Mouse (Mus musculus): ENCODE results near the gene Hnrnpc.
"Not testable (repeated sequence)": the region's sequence is repeated elsewhere in the genome, so short reads cannot be mapped to it uniquely, and the experiment has no call there.

Gene Hnrnpc

GRCm38 (mm10) chr14:52104677-52105285 is 953 bp upstream of the Hnrnpc start:
- CTCF ChIA-PET = interaction anchor here (0.7 kb wide), 1 partner anchor 13 kb away, joined by 7 read pairs; no protein-coding TSS in a partner anchor

GRCm38 (mm10) chr14:52103474-52103855 is 363 bp downstream of the Hnrnpc start:
- CTCF ChIA-PET = interaction anchor here (0.5 to 1.0 kb wide), 2 partner anchors 9 to 16 kb away, joined by 3 to 4 read pairs; no protein-coding TSS in a partner anchor

- CTCF ChIA-PET = interaction anchor here (0.6 to 1.0 kb wide), 3 partner anchors 10 to 42 kb away, joined by 5 to 14 read pairs (median 9); no protein-coding TSS in a partner anchor
These were observed 2.3 kb downstream of the Hnrnpc start for GRCm38 (mm10) chr14:52101285-52102157.

- CTCF ChIA-PET = interaction anchor here (0.6 to 0.7 kb wide), 2 partner anchors 9 to 10 kb away, joined by 5 to 14 read pairs; no protein-coding TSS in a partner anchor
These were observed 3.5 kb downstream of the Hnrnpc start for GRCm38 (mm10) chr14:52100170-52100960.

- CTCF ChIA-PET = no interaction called here
These were observed 4.3 kb downstream of the Hnrnpc start for GRCm38 (mm10) chr14:52099563-52099962.

GRCm38 (mm10) chr14:52098387-52098786 is 5.4 kb downstream of the Hnrnpc start:
- CTCF ChIA-PET = interaction anchor here (0.6 to 0.7 kb wide), 2 partner anchors 15 to 75 kb away, joined by 3 to 6 read pairs; no protein-coding TSS in a partner anchor

GRCm38 (mm10) chr14:52097191-52097590 is 6.6 kb downstream of the Hnrnpc start:
- CTCF ChIA-PET = not testable (repeated sequence)

- CTCF ChIA-PET = interaction anchor here (1.0 kb wide), 1 partner anchor 8 kb away, joined by 3 read pairs; no protein-coding TSS in a partner anchor
These were observed 9.3 kb downstream of the Hnrnpc start for GRCm38 (mm10) chr14:52094533-52094932.

- CTCF ChIA-PET = no interaction called here
These were observed 20.7 kb downstream of the Hnrnpc start for GRCm38 (mm10) chr14:52083083-52083482.

GRCm38 (mm10) chr14:52071599-52072137 is 32.2 kb downstream of the Hnrnpc start:
- CTCF ChIA-PET = no interaction called here

GRCm38 (mm10) chr14:52066135-52066534 is 37.7 kb downstream of the Hnrnpc start:
- CTCF ChIA-PET = no interaction called here

GRCm38 (mm10) chr14:52061798-52062197 is 42.0 kb downstream of the Hnrnpc start:
- CTCF ChIA-PET = no interaction called here

GRCm38 (mm10) chr14:52060800-52061199 is 43.0 kb downstream of the Hnrnpc start:
- CTCF ChIA-PET = no interaction called here

- CTCF ChIA-PET = no interaction called here
These were observed 43.8 kb downstream of the Hnrnpc start for GRCm38 (mm10) chr14:52059982-52060381.

- CTCF ChIA-PET = not testable (repeated sequence)
These were observed 51.1 kb downstream of the Hnrnpc start for GRCm38 (mm10) chr14:52052720-52053119.

- CTCF ChIA-PET = no interaction called here
These were observed 57.8 kb downstream of the Hnrnpc start for GRCm38 (mm10) chr14:52045966-52046565.

GRCm38 (mm10) chr14:52044901-52045678 is 58.7 kb downstream of the Hnrnpc start:
- CTCF ChIA-PET = no interaction called here

- CTCF ChIA-PET = no interaction called here
These were observed 60.4 kb downstream of the Hnrnpc start for GRCm38 (mm10) chr14:52043446-52043845.

GRCm38 (mm10) chr14:52042359-52042758 is 61.5 kb downstream of the Hnrnpc start, which contains the start of gene Olfr221:
Olfr221 (minus strand) TSS chr14:52042459.
- CTCF ChIA-PET = not testable (repeated sequence)

- CTCF ChIA-PET = interaction anchor here (0.6 kb wide), 1 partner anchor 13 kb away, joined by 3 read pairs; no protein-coding TSS in a partner anchor
These were observed 64.5 kb downstream of the Hnrnpc start for GRCm38 (mm10) chr14:52039332-52039731.
